Mouse (Mus musculus) ES-E14 (cell line): ENCODE measurements around the gene Slco1a5. TPM values are rescaled to one million over a fixed set of nuclear protein-coding genes. Genes with fewer than 3 reads are reported as not detected.

Experiments used
- DNase-seq: peaks from one replicate; pipeline ENCODE4 v3.0.0-alpha.2; 2013; ENCODE audit warnings: low read depth, low spot score
- H3K27ac ChIP-seq: 2 replicates; pipeline ENCODE4 v1.5.1; 2012; ENCODE audit warnings: low read depth, mild to moderate bottlenecking, low read length, moderate library complexity, mixed read lengths; ENCODE audit not compliant: poor library complexity, insufficient read depth, severe bottlenecking
- H3K36me3 ChIP-seq: 2 replicates; pipeline ENCODE4 v1.6.1; 2012; ENCODE audit warnings: mild to moderate bottlenecking, low read length, moderate library complexity, mixed read lengths; ENCODE audit not compliant: control insufficient read depth, poor library complexity, insufficient read depth, severe bottlenecking
- H3K4me1 ChIP-seq, 2 experiments: fragments of 150-350 bp in 1 of 2; sonication (generic) in 1 of 2; 2 replicates each; pipeline ENCODE4 v1.6.1; 2012; ENCODE audit warnings: low read length in 2 of 2, mild to moderate bottlenecking in 1 of 2, mixed read lengths in 1 of 2; ENCODE audit not compliant: control insufficient read depth in 2 of 2, insufficient read depth in 2 of 2, poor library complexity in 1 of 2
- H3K4me3 ChIP-seq, 2 experiments: fragments of 150-350 bp in 1 of 2; sonication (generic) in 1 of 2; 2 replicates each; pipeline ENCODE4 v1.5.1; 2012; ENCODE audit warnings: low read length in 2 of 2, low read depth in 1 of 2, mild to moderate bottlenecking in 1 of 2, mixed read lengths in 1 of 2; ENCODE audit not compliant: insufficient read depth in 1 of 2, poor library complexity in 1 of 2, severe bottlenecking in 1 of 2
- H3K9ac ChIP-seq: 2 replicates; pipeline ENCODE4 v1.6.1; 2012; ENCODE audit warnings: low read depth, mild to moderate bottlenecking, low read length, mixed read lengths; ENCODE audit not compliant: poor library complexity, insufficient read depth, severe bottlenecking
- H3K9me3 ChIP-seq: fragments of 150-350 bp; sonication (generic); 2 replicates; pipeline ENCODE4 v1.6.1; 2012; ENCODE audit warnings: low read depth, mild to moderate bottlenecking, low read length; ENCODE audit not compliant: control insufficient read depth, insufficient read depth
- CHD2 ChIP-seq: IDR thresholded peaks from 2 replicates; pipeline ENCODE4 v1.6.1; 2014; ENCODE audit warnings: mild to moderate bottlenecking, low read depth, low read length, inconsistent platforms
- HCFC1 ChIP-seq: IDR thresholded peaks from 2 replicates; pipeline ENCODE4 v1.6.1; 2012; ENCODE audit warnings: low read length, inconsistent platforms, borderline replicate concordance; ENCODE audit not compliant: insufficient read depth
- MAFK ChIP-seq: IDR thresholded peaks from 2 replicates; pipeline ENCODE4 v1.6.1; 2014; ENCODE audit warnings: mild to moderate bottlenecking, low read depth, low read length, inconsistent platforms; ENCODE audit not compliant: insufficient read depth
- ZC3H11A ChIP-seq: IDR thresholded peaks from 2 replicates; pipeline ENCODE4 v1.6.1; 2012; ENCODE audit warnings: low read depth, mild to moderate bottlenecking, inconsistent platforms, low read length, borderline replicate concordance
- ZNF384 ChIP-seq: IDR thresholded peaks from 2 replicates; pipeline ENCODE4 v1.6.1; 2012; ENCODE audit warnings: low read depth, low read length, inconsistent platforms
- in situ Hi-C, 2 experiments: fragments of 600-800 bp; cut with MboI; formaldehyde crosslinking; loops; one replicate each; pipeline ENCODE4 v1.15.1; 2025; ENCODE audit warnings: low sequenced_read_pairs in 2 of 2, inconsistent platforms in 1 of 2; ENCODE audit not compliant: unreplicated experiment in 2 of 2
- total RNA-seq: library from RNA; depleted of rRNA; stranded (reverse); fragments of 300-350 nt; gene quantifications from 2 replicates; pipeline ENCODE4 v1.2.3, GENCODE M21; 2012

The Slco1a5 gene
- total RNA-seq, 1 experiment = 0.49 TPM

- Histone ChIP-seq H3K4me3 (no peak overlapping the region), H3K9ac (no peak overlapping the region), H3K27ac (no peak overlapping the region), H3K4me1 (no peaks in the 10 kb centered on the region), H3K9me3 (no peaks in the 10 kb centered on the region), H3K36me3 (no peaks in the 10 kb centered on the region)
- no peak for TF ChIP-seq MAFK
- in situ Hi-C loops = no loop called here
- no peak for DNase-seq
Observed at GRCm38 (mm10) chr6:142339576-142339975, 16.8 kb upstream of the Slco1a5 start.

- Histone ChIP-seq H3K9me3 (no peaks in the 10 kb centered on the region), H3K4me1 (no peaks in the 10 kb centered on the region), H3K36me3 (no peaks in the 10 kb centered on the region), H3K9ac (no peak overlapping the region), H3K27ac (no peak overlapping the region), H3K4me3 (no peak overlapping the region)
- no peak for TF ChIP-seq CHD2
- TF ChIP-seq HCFC1 = no peak
- no peak for TF ChIP-seq ZC3H11A
- no peak for TF ChIP-seq ZNF384
- TF ChIP-seq MAFK = no peak
- DNase-seq = no peak
- in situ Hi-C loops = no loop called here
Observed at GRCm38 (mm10) chr6:142338961-142339360, 16.2 kb upstream of the Slco1a5 start.

- no peak overlapping the region for H3K9ac ChIP-seq
- no peak for DNase-seq
- peaks cover 0 to under 1% of the 10 kb centered on the region in 2 experiments; a peak in 1 of 4 replicates for H3K4me1 ChIP-seq
- H3K36me3 ChIP-seq = no peaks in the 10 kb centered on the region
- H3K4me3 ChIP-seq = no peak overlapping the region
- no peak for TF ChIP-seq MAFK
- TF ChIP-seq HCFC1 = no peak
- no peak for TF ChIP-seq ZC3H11A
- no peak for TF ChIP-seq ZNF384
- TF ChIP-seq CHD2 = no peak
- no peak overlapping the region for H3K27ac ChIP-seq
- no peaks in the 10 kb centered on the region for H3K9me3 ChIP-seq
- in situ Hi-C loops = no loop called here
Observed at GRCm38 (mm10) chr6:142329201-142329600, 6.4 kb upstream of the Slco1a5 start.

GRCm38 (mm10) chr6:142326598-142326997 lies 3.8 kb upstream of the Slco1a5 start:
- TF ChIP-seq HCFC1 (no peak), ZNF384 (no peak), CHD2 (no peak), ZC3H11A (no peak), MAFK (no peak)
- no peak for DNase-seq
- H3K4me3 ChIP-seq = no peak overlapping the region
- no peaks in the 10 kb centered on the region for H3K9me3 ChIP-seq
- in situ Hi-C loops = no loop called here
- no peak overlapping the region for H3K27ac ChIP-seq
- H3K9ac ChIP-seq = no peak overlapping the region
- H3K36me3 ChIP-seq = no peaks in the 10 kb centered on the region
- peaks cover 0 to 2% of the 10 kb centered on the region in 2 experiments; a peak in 1 of 4 replicates for H3K4me1 ChIP-seq

GRCm38 (mm10) chr6:142317106-142317505 lies 5.7 kb downstream of the Slco1a5 start:
- no peak for DNase-seq
- Histone ChIP-seq H3K27ac (no peak overlapping the region), H3K9me3 (no peaks in the 10 kb centered on the region), H3K36me3 (no peaks in the 10 kb centered on the region), H3K4me3 (no peak overlapping the region), H3K9ac (no peak overlapping the region), H3K4me1 (no peaks in the 10 kb centered on the region)
- TF ChIP-seq MAFK (no peak), ZNF384 (no peak), HCFC1 (no peak), CHD2 (no peak), ZC3H11A (no peak)
- in situ Hi-C loops = no loop called here
